Mouse (Mus musculus) G1E (cell line): ENCODE measurements at regions not wholly inside any gene's neighbourhood (a gene's known extent, or its start where the extent isn't known, plus 50 kb on each side); places are given as distances from the start of the nearest gene placed in this dataset.

Source experiments
- ATAC-seq: 2 replicates; pipeline ENCODE4 v1.8.0; 2016; ENCODE audit warnings: mild to moderate bottlenecking; ENCODE audit not compliant: insufficient number of reproducible peaks, poor library complexity, low FRiP score, severe bottlenecking; ENCODE audit errors: extremely low read depth
- DNase-seq: peaks from one replicate; pipeline ENCODE4 v3.0.0; 2012; ENCODE audit warnings: low spot score
- H3K27me3 ChIP-seq: 2 replicates; pipeline ENCODE4 v1.6.1; 2012; ENCODE audit warnings: mild to moderate bottlenecking, low read length, inconsistent platforms; ENCODE audit not compliant: insufficient read depth
- H3K36me3 ChIP-seq: replicated peaks from 2 replicates; pipeline ENCODE3; 2012; ENCODE audit warnings: mild to moderate bottlenecking, inconsistent platforms
- H3K4me1 ChIP-seq: 2 replicates; pipeline ENCODE4 v1.6.1; 2012; ENCODE audit warnings: low read depth, low read length, inconsistent platforms, mixed read lengths; ENCODE audit not compliant: insufficient read depth
- H3K4me3 ChIP-seq: 2 replicates; pipeline ENCODE4 v1.5.1; 2012; ENCODE audit warnings: low read depth, mild to moderate bottlenecking, inconsistent platforms, low read length, moderate library complexity, mixed read lengths
- H3K9me3 ChIP-seq: replicated peaks from 2 replicates; pipeline ENCODE4 v1.6.1; 2012; ENCODE audit warnings: inconsistent platforms
- CTCF ChIP-seq: IDR thresholded peaks from 2 replicates; pipeline ENCODE4 v1.5.1; 2012; ENCODE audit warnings: low read depth, low read length, inconsistent platforms, mixed read lengths
- GATA1 ChIP-seq: IDR thresholded peaks from 2 replicates; pipeline ENCODE4 v1.6.1; 2012; ENCODE audit warnings: borderline replicate concordance, low read length, inconsistent platforms, mixed read lengths
- GATA2 ChIP-seq: IDR thresholded peaks from 2 replicates; pipeline ENCODE4 v1.6.1; 2012; ENCODE audit warnings: low read depth, low read length, inconsistent platforms, borderline replicate concordance
- POLR2AphosphoS5 ChIP-seq: IDR thresholded peaks from 2 replicates; pipeline ENCODE4 v1.6.1; 2012; ENCODE audit warnings: low read depth, low read length, inconsistent platforms; ENCODE audit not compliant: insufficient replicate concordance
- TAL1 ChIP-seq: conservative IDR thresholded peaks from 2 replicates; pipeline ENCODE4 v1.6.1; 2012; ENCODE audit warnings: low read depth, low read length, inconsistent platforms, mixed read lengths

DNA sequence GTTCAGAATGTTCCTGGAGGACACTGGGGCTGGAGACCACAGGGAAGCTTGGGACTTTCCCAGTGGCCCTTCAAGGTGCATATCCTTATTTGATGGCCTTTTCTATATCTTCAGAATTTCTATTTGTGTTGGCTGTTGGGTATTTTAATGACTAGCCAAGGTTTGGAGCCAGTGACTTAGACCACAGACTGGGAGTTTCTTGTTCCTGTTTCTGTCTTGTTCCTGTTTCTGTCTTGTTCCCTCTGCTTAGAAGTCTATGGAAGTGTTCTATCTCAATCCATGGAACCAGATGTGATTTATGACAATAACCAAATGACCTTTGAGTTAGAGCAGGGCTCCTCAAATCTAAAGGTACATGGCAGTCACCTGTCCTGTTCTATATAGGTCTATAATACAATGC is 156.6 kb upstream of the Tapt1 start:
- Histone ChIP-seq H3K4me3 (no peak overlapping the region), H3K9me3 (no peaks in the 10 kb centered on the region), H3K4me1 (no peaks in the 10 kb centered on the region), H3K27me3 (peaks cover 17% of the 10 kb centered on the region), H3K36me3 (no peaks in the 10 kb centered on the region)
- TF ChIP-seq CTCF (no peak), GATA2 (no peak), GATA1 (no peak), POLR2AphosphoS5 (no peak), TAL1 (no peak)
- ATAC-seq (no peak), DNase-seq (no peak)

DNA sequence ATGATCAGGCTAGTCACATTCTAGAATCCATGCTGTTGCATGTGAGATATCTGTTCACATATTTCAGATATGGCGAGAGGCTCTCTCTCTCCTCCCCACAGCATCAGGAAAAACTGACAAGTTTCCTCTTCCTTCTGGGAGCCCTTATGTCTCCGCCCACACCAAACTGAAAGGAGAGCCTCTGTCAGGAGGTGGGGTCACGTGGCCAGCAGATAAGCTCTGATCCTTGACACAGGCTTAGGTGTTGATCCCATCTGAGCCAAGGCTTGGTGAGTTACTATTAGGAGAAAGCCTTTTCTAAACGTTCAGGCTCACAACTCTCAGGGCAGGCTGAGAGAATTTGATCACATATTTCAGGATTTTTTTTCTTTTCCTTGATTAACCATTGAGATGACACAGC is 143.6 kb upstream of the Tapt1 start:
- peaks cover 2% of the 10 kb centered on the region; the same call in 1 of the 2 replicates for H3K9me3 ChIP-seq
- DNase-seq = peak; percentile 60
- peak overlapping the region; percentile 27; the same call in 1 of the 2 replicates for H3K4me3 ChIP-seq
- H3K36me3 ChIP-seq = no peaks in the 10 kb centered on the region
- H3K27me3 ChIP-seq = no peaks in the 10 kb centered on the region
- TF ChIP-seq GATA2 (no peak), TAL1 (no peak), GATA1 (no peak), CTCF (no peak), POLR2AphosphoS5 (no peak)
- peaks cover 9% of the 10 kb centered on the region for H3K4me1 ChIP-seq
- ATAC-seq = peak; percentile 96

DNA sequence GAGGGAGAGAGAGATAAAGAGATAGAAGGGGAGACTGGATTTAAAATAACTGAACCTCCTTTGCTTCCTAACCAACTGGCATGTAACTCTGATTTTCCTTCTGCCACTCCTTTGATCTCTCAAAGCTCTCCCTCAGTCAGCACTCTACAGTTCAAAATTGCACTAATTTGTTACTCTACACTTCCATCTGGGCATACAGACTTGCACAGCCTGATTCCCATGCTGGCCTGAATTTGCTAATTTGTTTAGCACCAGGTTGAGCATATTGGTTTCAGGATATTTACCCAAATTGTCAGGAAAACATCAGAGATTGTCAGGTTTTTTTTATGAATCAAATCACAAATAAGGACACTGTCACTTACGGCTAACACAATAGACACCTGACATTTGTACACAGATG is 125.9 kb upstream of the Tapt1 start:
- H3K27me3 ChIP-seq = no peaks in the 10 kb centered on the region
- H3K36me3 ChIP-seq = no peaks in the 10 kb centered on the region
- H3K4me3 ChIP-seq = no peak overlapping the region
- no peak for TF ChIP-seq GATA2
- TF ChIP-seq CTCF = no peak
- no peak for TF ChIP-seq TAL1
- no peak for TF ChIP-seq POLR2AphosphoS5
- TF ChIP-seq GATA1 = no peak
- ATAC-seq (no peak), DNase-seq (no peak)
- H3K9me3 ChIP-seq = no peaks in the 10 kb centered on the region
- H3K4me1 ChIP-seq = peaks cover 4% of the 10 kb centered on the region; the same call in 1 of the 2 replicates

DNA sequence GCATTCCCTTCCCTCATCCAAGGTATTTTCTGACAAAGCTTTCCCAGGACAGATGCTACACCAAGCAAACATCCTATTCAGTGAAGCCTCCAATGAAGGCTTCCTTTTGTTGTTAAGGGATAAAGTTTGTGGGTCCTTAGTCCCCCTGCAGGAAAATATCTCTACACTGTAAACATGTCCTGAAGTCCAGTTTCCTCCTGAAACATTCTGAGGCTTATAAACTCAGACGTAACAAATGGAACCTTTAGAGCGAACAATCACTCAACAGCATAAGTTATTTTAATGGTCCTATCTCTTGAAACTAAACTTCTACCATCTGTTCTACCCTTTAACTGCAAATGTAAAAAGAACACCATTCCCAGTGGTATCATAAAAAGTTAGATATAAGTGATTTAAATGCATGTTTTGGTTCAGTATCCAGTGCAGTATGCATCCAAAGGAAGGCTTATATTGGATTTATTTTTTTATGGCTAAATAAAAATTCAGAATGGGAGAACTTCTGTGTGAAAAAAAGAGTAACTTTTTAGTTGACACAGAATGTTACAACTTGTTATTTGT is 115.1 kb upstream of the Tapt1 start:
- Histone ChIP-seq H3K9me3 (no peaks in the 10 kb centered on the region), H3K4me1 (no peaks in the 10 kb centered on the region), H3K27me3 (0 out of 2 replicates have a peak, but pooled peaks cover 3% of the 10 kb centered on the region), H3K4me3 (no peak overlapping the region), H3K36me3 (no peaks in the 10 kb centered on the region)
- ATAC-seq (no peak), DNase-seq (no peak)
- TF ChIP-seq GATA1 (no peak), GATA2 (no peak), POLR2AphosphoS5 (no peak), TAL1 (no peak), CTCF (no peak)

DNA sequence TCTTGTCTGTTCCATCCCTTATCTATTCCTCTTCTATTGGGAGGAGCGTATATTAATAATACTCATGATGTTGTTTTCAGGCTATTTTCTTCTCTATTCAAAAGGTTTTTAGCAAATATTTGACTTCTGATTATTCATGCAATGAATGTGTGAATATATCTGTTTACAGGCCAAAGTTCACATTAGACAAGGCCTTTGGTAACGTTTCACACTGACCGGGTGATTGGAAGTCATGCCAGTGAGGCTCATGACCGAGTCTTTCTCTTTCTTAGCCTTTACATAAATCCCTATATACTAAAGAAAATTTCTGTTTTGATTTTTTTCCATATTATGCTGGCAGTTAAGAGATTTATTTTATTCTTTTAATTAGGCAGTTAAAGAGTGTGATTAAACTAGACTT is 112.2 kb upstream of the Tapt1 start:
- 0 out of 2 replicates have a peak, but pooled peaks cover 3% of the 10 kb centered on the region for H3K27me3 ChIP-seq
- no peaks in the 10 kb centered on the region for H3K9me3 ChIP-seq
- TF ChIP-seq POLR2AphosphoS5 = no peak
- no peak for TF ChIP-seq CTCF
- no peak for TF ChIP-seq TAL1
- no peak for TF ChIP-seq GATA1
- no peak for TF ChIP-seq GATA2
- H3K4me1 ChIP-seq = no peaks in the 10 kb centered on the region
- H3K36me3 ChIP-seq = no peaks in the 10 kb centered on the region
- DNase-seq = no peak
- no peak for ATAC-seq
- no peak overlapping the region for H3K4me3 ChIP-seq

DNA sequence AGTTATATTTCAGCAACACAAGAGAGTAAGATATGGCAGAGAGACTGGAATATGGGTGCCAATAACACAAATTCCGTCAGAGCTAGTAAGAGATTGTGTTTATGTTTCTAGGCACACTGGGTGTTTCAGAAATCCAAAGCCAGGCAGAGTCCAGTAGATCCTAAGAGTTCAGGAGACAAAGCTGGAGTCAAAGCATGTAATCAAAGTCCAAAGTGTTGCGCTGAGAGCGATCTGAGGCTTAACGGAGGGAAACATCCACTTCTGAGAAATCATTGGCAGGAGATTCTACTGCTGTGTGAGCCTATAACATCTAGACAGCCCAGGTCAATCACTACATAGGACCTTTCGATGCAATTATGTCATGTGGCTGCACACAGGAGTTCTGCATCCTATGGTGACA is 109.3 kb upstream of the Tapt1 start:
- ATAC-seq = no peak
- Histone ChIP-seq H3K27me3 (no peaks in the 10 kb centered on the region), H3K9me3 (no peaks in the 10 kb centered on the region), H3K4me1 (no peaks in the 10 kb centered on the region), H3K36me3 (no peaks in the 10 kb centered on the region), H3K4me3 (no peak overlapping the region)
- no peak for DNase-seq
- no peak for TF ChIP-seq POLR2AphosphoS5
- TF ChIP-seq CTCF = no peak
- no peak for TF ChIP-seq TAL1
- no peak for TF ChIP-seq GATA2
